In the genomic region with DNA sequence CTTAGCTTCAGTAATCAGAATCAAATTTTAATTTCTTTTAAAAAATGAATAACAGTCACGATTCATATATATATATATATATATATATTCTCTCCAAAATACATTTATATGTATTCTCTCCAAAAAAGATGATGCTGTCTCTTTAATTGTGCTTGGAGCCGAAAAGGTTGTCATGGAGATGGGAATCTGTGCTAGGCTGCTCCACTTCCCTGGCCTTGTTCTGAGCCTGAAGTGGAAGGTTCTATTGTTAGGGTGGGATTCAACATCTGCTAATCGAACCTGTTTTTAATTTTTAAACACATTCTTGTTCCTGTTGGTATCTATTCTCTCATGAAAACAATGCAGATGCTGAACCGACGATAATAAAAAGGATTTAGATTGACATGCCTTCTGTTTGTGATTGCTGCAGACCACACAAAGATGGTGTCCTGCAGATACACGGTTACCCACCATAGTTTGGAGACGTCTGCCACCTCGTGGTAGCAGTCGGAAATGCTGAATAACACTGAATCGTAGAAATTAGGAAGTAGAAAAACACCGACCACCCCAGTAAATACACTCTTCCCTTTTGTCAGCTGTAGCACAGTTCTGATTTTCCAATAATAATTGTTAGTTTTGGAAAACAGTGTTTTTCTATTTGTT, we compare ENCODE assay signal across 8 mouse cellular contexts.
DNase-seq lines count a peak whose midpoint lies in the region; ATAC-seq lines count a peak whose summit lies in the region.

No protein-coding gene starts in this region.

- DNase-seq in ZHBTc4 (ENCODE audit: low read depth, low spot score) = peak; percentile 77
- DNase-seq in cerebellum, adult 9-10 months = peak; percentile 72
- peak; percentile 96 for DNase-seq in hindbrain, embryonic 14.5 days (ENCODE audit: low spot score)
- DNase-seq in layer of hippocampus, adult 9-11 months = peak; percentile 75
- peak; percentile 71 for DNase-seq in lung, postnatal 14 days
- DNase-seq in retina, embryonic 14.5 days (ENCODE audit: low spot score) = peak; percentile 93
- no peak for DNase-seq in spleen, adult 12 weeks (ENCODE audit: low spot score)

- peak; percentile 95 for ATAC-seq in frontal cortex, adult (ENCODE audit: low TSS enrichment)
- peak; percentile 91 for ATAC-seq in hindbrain, embryonic 14.5 days (ENCODE audit: low FRiP score)

- WGBS in hindbrain, embryonic 14.5 days = 14% methylated on average over 11 of the region's 11 CpGs

- H3K4me1 ChIP-seq in hindbrain, embryonic 14.5 days (replicated peaks; ENCODE audit: control insufficient read depth, insufficient read depth, low read length) = no peaks in the 10 kb centered on the region

- no peak overlapping the region for H3K4me2 ChIP-seq in hindbrain, embryonic 14.5 days (replicated peaks)

- no peaks in the 10 kb centered on the region for H3K9me3 ChIP-seq in hindbrain, embryonic 14.5 days (ENCODE audit: control insufficient read depth, low read length)

- no peak overlapping the region for H3K9ac ChIP-seq in hindbrain, embryonic 14.5 days

- H3K27ac ChIP-seq in hindbrain, embryonic 14.5 days = no peak overlapping the region

- H3K36me3 ChIP-seq in hindbrain, embryonic 14.5 days (replicated peaks; ENCODE audit: control insufficient read depth, insufficient read depth) = no peaks in the 10 kb centered on the region

- H3K27me3 ChIP-seq in hindbrain, embryonic 14.5 days (ENCODE audit: control insufficient read depth, insufficient read depth, low read length) = no peaks in the 10 kb centered on the region

- no peak overlapping the region for H3K4me3 ChIP-seq in hindbrain, embryonic 14.5 days (replicated peaks; ENCODE audit: low read length)
